Mouse (Mus musculus): ENCODE measurements around the gene Ing5. TPM values are rescaled to one million over a fixed set of nuclear protein-coding genes. Genes with fewer than 3 reads are reported as not detected.
"Not testable (repeated sequence)": the region's sequence is repeated elsewhere in the genome, so short reads cannot be mapped to it uniquely, and the experiment has no call there.

Ing5 gene
- polyA plus RNA-seq, 1 experiment, result 33.9 TPM

- Histone ChIP-seq H3K9ac (ENCODE audit: low read depth, poor library complexity, severe bottlenecking) (no peak overlapping the region), H3K9me3 (replicated peaks; ENCODE audit: control insufficient read depth, insufficient read depth, low read length, poor library complexity, severe bottlenecking) (no peaks in the 10 kb centered on the region), H3K4me1 (ENCODE audit: control insufficient read depth, insufficient read depth, low read length) (peaks cover 1% of the 10 kb centered on the region), H3K36me3 (ENCODE audit: control insufficient read depth, insufficient read depth, low read length, poor library complexity, severe bottlenecking) (no peaks in the 10 kb centered on the region), H3K4me3 (ENCODE audit: low read depth, low read length) (no peak overlapping the region), H3K27ac (ENCODE audit: insufficient read depth, low read length) (no peak overlapping the region), H3K27me3 (ENCODE audit: control insufficient read depth, insufficient read depth, low read length, poor library complexity, severe bottlenecking) (no peaks in the 10 kb centered on the region)
- TF ChIP-seq CTCF (IDR thresholded peaks at IDR 0.05; ENCODE audit: low read depth, low read length) (no peak), POLR2A (IDR thresholded peaks at IDR 0.05; ENCODE audit: insufficient read depth, low read length) (no peak), EP300 (IDR thresholded peaks at IDR 0.05; ENCODE audit: insufficient read depth, low read depth, low read length) (no peak)
These were observed 43.7 kb upstream of the Ing5 start for GRCm38 (mm10) chr1:93760076-93760475.

GRCm38 (mm10) chr1:93763531-93763930 lies 40.2 kb upstream of the Ing5 start:
- not testable (repeated sequence) for H3K27ac ChIP-seq (ENCODE audit: insufficient read depth, low read length); H3K9ac ChIP-seq (ENCODE audit: low read depth, poor library complexity, severe bottlenecking); H3K36me3 ChIP-seq (ENCODE audit: control insufficient read depth, insufficient read depth, low read length, poor library complexity, severe bottlenecking); H3K4me1 ChIP-seq (ENCODE audit: control insufficient read depth, insufficient read depth, low read length); H3K27me3 ChIP-seq (ENCODE audit: control insufficient read depth, insufficient read depth, low read length, poor library complexity, severe bottlenecking); H3K9me3 ChIP-seq (replicated peaks; ENCODE audit: control insufficient read depth, insufficient read depth, low read length, poor library complexity, severe bottlenecking); H3K4me3 ChIP-seq (ENCODE audit: low read depth, low read length)

- Histone ChIP-seq H3K27me3 (ENCODE audit: control insufficient read depth, insufficient read depth, low read length, poor library complexity, severe bottlenecking) (no peaks in the 10 kb centered on the region), H3K36me3 (ENCODE audit: control insufficient read depth, insufficient read depth, low read length, poor library complexity, severe bottlenecking) (peaks cover 6% of the 10 kb centered on the region; the same call in 1 of the 2 replicates), H3K9me3 (replicated peaks; ENCODE audit: control insufficient read depth, insufficient read depth, low read length, poor library complexity, severe bottlenecking) (no peaks in the 10 kb centered on the region), H3K4me3 (ENCODE audit: low read depth, low read length) (no peak overlapping the region), H3K27ac (ENCODE audit: insufficient read depth, low read length) (no peak overlapping the region), H3K9ac (ENCODE audit: low read depth, poor library complexity, severe bottlenecking) (no peak overlapping the region), H3K4me1 (ENCODE audit: control insufficient read depth, insufficient read depth, low read length) (no peaks in the 10 kb centered on the region)
- TF ChIP-seq POLR2A (IDR thresholded peaks at IDR 0.05; ENCODE audit: insufficient read depth, low read length) (no peak), EP300 (IDR thresholded peaks at IDR 0.05; ENCODE audit: insufficient read depth, low read depth, low read length) (no peak), CTCF (IDR thresholded peaks at IDR 0.05; ENCODE audit: low read depth, low read length) (no peak)
These were observed 38.7 kb upstream of the Ing5 start for GRCm38 (mm10) chr1:93764871-93765591.

- Histone ChIP-seq H3K4me1 (ENCODE audit: control insufficient read depth, insufficient read depth, low read length) (no peaks in the 10 kb centered on the region), H3K4me3 (ENCODE audit: low read depth, low read length) (no peak overlapping the region), H3K9ac (ENCODE audit: low read depth, poor library complexity, severe bottlenecking) (no peak overlapping the region), H3K27me3 (ENCODE audit: control insufficient read depth, insufficient read depth, low read length, poor library complexity, severe bottlenecking) (no peaks in the 10 kb centered on the region), H3K36me3 (ENCODE audit: control insufficient read depth, insufficient read depth, low read length, poor library complexity, severe bottlenecking) (peaks cover 6% of the 10 kb centered on the region; the same call in 1 of the 2 replicates), H3K9me3 (replicated peaks; ENCODE audit: control insufficient read depth, insufficient read depth, low read length, poor library complexity, severe bottlenecking) (no peaks in the 10 kb centered on the region), H3K27ac (ENCODE audit: insufficient read depth, low read length) (no peak overlapping the region)
- no peak for TF ChIP-seq EP300 (IDR thresholded peaks at IDR 0.05; ENCODE audit: insufficient read depth, low read depth, low read length)
- TF ChIP-seq CTCF (IDR thresholded peaks at IDR 0.05; ENCODE audit: low read depth, low read length), result no peak
- no peak for TF ChIP-seq POLR2A (IDR thresholded peaks at IDR 0.05; ENCODE audit: insufficient read depth, low read length)
These were observed 36.2 kb upstream of the Ing5 start for GRCm38 (mm10) chr1:93767600-93767999.

- H3K36me3 ChIP-seq (ENCODE audit: control insufficient read depth, insufficient read depth, low read length, poor library complexity, severe bottlenecking), result peaks cover 13% of the 10 kb centered on the region
- no peak overlapping the region for H3K27ac ChIP-seq (ENCODE audit: insufficient read depth, low read length)
- H3K9me3 ChIP-seq (replicated peaks; ENCODE audit: control insufficient read depth, insufficient read depth, low read length, poor library complexity, severe bottlenecking), result no peaks in the 10 kb centered on the region
- no peak overlapping the region for H3K9ac ChIP-seq (ENCODE audit: low read depth, poor library complexity, severe bottlenecking)
- no peaks in the 10 kb centered on the region for H3K4me1 ChIP-seq (ENCODE audit: control insufficient read depth, insufficient read depth, low read length)
- H3K4me3 ChIP-seq (ENCODE audit: low read depth, low read length), result no peak overlapping the region
- no peak for TF ChIP-seq POLR2A (IDR thresholded peaks at IDR 0.05; ENCODE audit: insufficient read depth, low read length)
- TF ChIP-seq CTCF (IDR thresholded peaks at IDR 0.05; ENCODE audit: low read depth, low read length), result no peak
- TF ChIP-seq EP300 (IDR thresholded peaks at IDR 0.05; ENCODE audit: insufficient read depth, low read depth, low read length), result no peak
- H3K27me3 ChIP-seq (ENCODE audit: control insufficient read depth, insufficient read depth, low read length, poor library complexity, severe bottlenecking), result no peaks in the 10 kb centered on the region
These were observed 33.9 kb upstream of the Ing5 start for GRCm38 (mm10) chr1:93769901-93770300.

- no peaks in the 10 kb centered on the region for H3K4me1 ChIP-seq (ENCODE audit: control insufficient read depth, insufficient read depth, low read length)
- no peak overlapping the region for H3K27ac ChIP-seq (ENCODE audit: insufficient read depth, low read length)
- no peak overlapping the region for H3K9ac ChIP-seq (ENCODE audit: low read depth, poor library complexity, severe bottlenecking)
- no peaks in the 10 kb centered on the region for H3K9me3 ChIP-seq (replicated peaks; ENCODE audit: control insufficient read depth, insufficient read depth, low read length, poor library complexity, severe bottlenecking)
- no peaks in the 10 kb centered on the region for H3K27me3 ChIP-seq (ENCODE audit: control insufficient read depth, insufficient read depth, low read length, poor library complexity, severe bottlenecking)
- no peak for TF ChIP-seq POLR2A (IDR thresholded peaks at IDR 0.05; ENCODE audit: insufficient read depth, low read length)
- no peak overlapping the region for H3K4me3 ChIP-seq (ENCODE audit: low read depth, low read length)
- H3K36me3 ChIP-seq (ENCODE audit: control insufficient read depth, insufficient read depth, low read length, poor library complexity, severe bottlenecking), result peaks cover 30% of the 10 kb centered on the region
These were observed 27.1 kb upstream of the Ing5 start for GRCm38 (mm10) chr1:93776686-93777085.
